Mouse (Mus musculus): Measurements from ENCODE around the gene Ffar4. TPM values are rescaled to one million over a fixed set of nuclear protein-coding genes. Genes with fewer than 3 reads are reported as not detected.

The Ffar4 gene
- polyA plus RNA-seq, 1 experiment from 2014 or later: 5.3 TPM

GRCm38 (mm10) chr19:38143540-38144271, 46.8 kb downstream of the Ffar4 start:
- WGBS: 67% methylated on average over 4 of the region's 4 CpGs
- Histone ChIP-seq H3K4me3 (replicated peaks; ENCODE audit: low read length) (no peak overlapping the region), H3K4me2 (ENCODE audit: low read depth, low read length) (no peak overlapping the region), H3K9ac (ENCODE audit: low read length) (no peak overlapping the region), H3K27me3 (ENCODE audit: control insufficient read depth, insufficient read depth, low read length) (no peaks in the 10 kb centered on the region), H3K27ac (ENCODE audit: low read length) (no peak overlapping the region), H3K36me3 (ENCODE audit: control insufficient read depth, insufficient read depth, low read length) (no peaks in the 10 kb centered on the region), H3K9me3 (replicated peaks; ENCODE audit: control insufficient read depth, low read length) (no peaks in the 10 kb centered on the region), H3K4me1 (ENCODE audit: control insufficient read depth, insufficient read depth, low read length) (no peaks in the 10 kb centered on the region)
- no peak for ATAC-seq (ENCODE audit: insufficient read depth, low FRiP score)

GRCm38 (mm10) chr19:38156243-38156642, 59.4 kb downstream of the Ffar4 start:
- no peak for ATAC-seq (ENCODE audit: insufficient read depth, low FRiP score)
- no peaks in the 10 kb centered on the region for H3K27me3 ChIP-seq (ENCODE audit: control insufficient read depth, insufficient read depth, low read length)
- no peak overlapping the region for H3K27ac ChIP-seq (ENCODE audit: low read length)
- no peak overlapping the region for H3K4me2 ChIP-seq (ENCODE audit: low read depth, low read length)
- H3K4me3 ChIP-seq (replicated peaks; ENCODE audit: low read length): no peak overlapping the region
- no peak overlapping the region for H3K9ac ChIP-seq (ENCODE audit: low read length)
- 97% methylated on average over 1 of the region's 1 CpGs for WGBS
- no peaks in the 10 kb centered on the region for H3K4me1 ChIP-seq (ENCODE audit: control insufficient read depth, insufficient read depth, low read length)
- no peaks in the 10 kb centered on the region for H3K36me3 ChIP-seq (ENCODE audit: control insufficient read depth, insufficient read depth, low read length)
- H3K9me3 ChIP-seq (replicated peaks; ENCODE audit: control insufficient read depth, low read length): no peaks in the 10 kb centered on the region; the same call in 1 of the 2 replicates

DNA sequence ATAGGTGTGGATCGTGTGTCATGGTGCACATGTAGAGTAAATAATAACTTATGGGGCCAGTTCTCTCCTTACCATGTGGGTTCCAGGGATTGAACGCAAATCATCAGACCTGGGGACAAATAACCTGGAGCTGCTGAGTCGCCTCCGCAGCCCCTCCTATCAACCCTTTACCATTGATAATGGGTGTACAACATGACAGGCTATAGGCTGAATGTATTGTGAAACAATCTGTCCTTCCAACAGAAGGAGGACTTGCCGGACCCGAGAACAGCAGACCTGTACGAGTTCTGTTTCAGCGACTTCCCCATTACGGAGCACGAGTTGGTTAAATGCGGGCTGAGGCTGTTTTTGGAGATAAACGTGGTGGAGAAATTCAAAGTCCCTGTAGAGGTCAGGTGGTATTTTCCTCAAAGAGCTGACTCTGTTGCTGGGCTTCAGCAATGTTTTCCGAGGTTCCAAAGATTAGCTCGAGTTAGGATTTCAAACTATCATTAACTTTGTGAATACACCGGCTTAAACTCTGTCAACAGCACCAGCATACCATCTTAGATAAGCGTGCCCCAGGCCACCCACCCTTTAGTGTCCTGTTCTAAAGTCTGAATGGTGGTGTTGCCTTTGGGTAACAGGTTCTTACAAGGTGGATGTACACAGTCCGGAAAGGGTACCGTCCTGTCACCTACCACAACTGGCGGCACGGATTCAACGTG, 64.9 kb downstream of the Ffar4 start:
- Histone ChIP-seq H3K9me3 (replicated peaks; ENCODE audit: control insufficient read depth, low read length) (no peaks in the 10 kb centered on the region), H3K36me3 (ENCODE audit: control insufficient read depth, insufficient read depth, low read length) (no peaks in the 10 kb centered on the region), H3K4me1 (ENCODE audit: control insufficient read depth, insufficient read depth, low read length) (no peaks in the 10 kb centered on the region), H3K4me2 (ENCODE audit: low read depth, low read length) (no peak overlapping the region), H3K4me3 (replicated peaks; ENCODE audit: low read length) (no peak overlapping the region), H3K27me3 (ENCODE audit: control insufficient read depth, insufficient read depth, low read length) (no peaks in the 10 kb centered on the region), H3K9ac (ENCODE audit: low read length) (no peak overlapping the region), H3K27ac (ENCODE audit: low read length) (no peak overlapping the region)
- no peak for ATAC-seq (ENCODE audit: insufficient read depth, low FRiP score)
- WGBS: 61% methylated on average over 21 of the region's 21 CpGs

Other genes starting within 250 kb of the Ffar4 start
- gene Myof, start 53.5 kb upstream of the Ffar4 start, polyA plus RNA-seq (2015; fragmentation: Nextera tagmentation; extraction: Ambion mirVana): 22.5 and 23.3 TPM in 2 replicates
- 23.0 and 25.7 TPM in 2 replicates for gene Cep55, start 42.1 kb upstream of the Ffar4 start, polyA plus RNA-seq (2015; fragmentation: Nextera tagmentation; extraction: Ambion mirVana)
- 89.1 and 128 TPM in 2 replicates for gene Rbp4, start 28.2 kb downstream of the Ffar4 start, polyA plus RNA-seq (2015; fragmentation: Nextera tagmentation; extraction: Ambion mirVana)
- gene Pde6c, start 35.7 kb downstream of the Ffar4 start, polyA plus RNA-seq (2015; fragmentation: Nextera tagmentation; extraction: Ambion mirVana): 0.39 and 0.43 TPM in 2 replicates
- gene Fra10ac1, start 127.1 kb downstream of the Ffar4 start, polyA plus RNA-seq (2015; fragmentation: Nextera tagmentation; extraction: Ambion mirVana): 32.4 and 35.4 TPM in 2 replicates
- 1.2 and 1.6 TPM in 2 replicates for gene Lgi1, start 167.5 kb downstream of the Ffar4 start, polyA plus RNA-seq (2015; fragmentation: Nextera tagmentation; extraction: Ambion mirVana)

All from stomach, embryonic 16.5 days (tissue).